Mouse (Mus musculus) kidney, embryonic 14.5 days (tissue): ENCODE results near the gene Ppp2r3c. TPM values are rescaled to one million over a fixed set of nuclear protein-coding genes. Genes with fewer than 3 reads are reported as not detected.
"Not testable (repeated sequence)": the region's sequence is repeated elsewhere in the genome, so short reads cannot be mapped to it uniquely, and the experiment has no call there.

Source experiments
- ATAC-seq: fragments of 200-750 bp; cut with Nextera tagmentation; 2 replicates; pipeline ENCODE4 v1.8.0; 2017; ENCODE audit warnings: moderate number of reproducible peaks, mild to moderate bottlenecking, moderate TSS enrichment, moderate library complexity; ENCODE audit not compliant: low FRiP score, low TSS enrichment
- H3K27ac ChIP-seq: fragments of 300-500 bp; sonication (generic); 2 replicates; pipeline ENCODE4 v1.5.1; 2014; ENCODE audit warnings: low read depth, mild to moderate bottlenecking, low read length, moderate library complexity, mixed read lengths
- H3K27me3 ChIP-seq: fragments of 300-500 bp; sonication (generic); 2 replicates; pipeline ENCODE4 v1.6.1; 2014; ENCODE audit warnings: mild to moderate bottlenecking, low read length; ENCODE audit not compliant: control insufficient read depth, insufficient read depth
- H3K36me3 ChIP-seq: fragments of 300-500 bp; sonication (generic); 2 replicates; pipeline ENCODE4 v1.6.1; 2014; ENCODE audit warnings: low read length, mixed read lengths; ENCODE audit not compliant: control insufficient read depth, insufficient read depth
- H3K4me1 ChIP-seq: fragments of 300-500 bp; sonication (generic); 2 replicates; pipeline ENCODE4 v1.6.1; 2014; ENCODE audit warnings: low read length, mixed read lengths; ENCODE audit not compliant: control insufficient read depth, insufficient read depth
- H3K4me2 ChIP-seq: fragments of 300-500 bp; sonication (generic); replicated peaks from 2 replicates; pipeline ENCODE4 v1.6.1; 2014; ENCODE audit warnings: low read depth, mild to moderate bottlenecking, low read length
- H3K4me3 ChIP-seq: fragments of 300-500 bp; sonication (generic); 2 replicates; pipeline ENCODE4 v1.5.1; 2014; ENCODE audit warnings: mild to moderate bottlenecking, low read length
- H3K9ac ChIP-seq: fragments of 300-500 bp; sonication (generic); 2 replicates; pipeline ENCODE4 v1.6.1; 2014; ENCODE audit warnings: low read depth, mild to moderate bottlenecking, low read length, moderate library complexity
- H3K9me3 ChIP-seq: fragments of 300-500 bp; sonication (generic); 2 replicates; pipeline ENCODE4 v1.6.1; 2016; ENCODE audit warnings: low read length; ENCODE audit not compliant: control insufficient read depth
- WGBS: fragments of 180-500 bp; shearing (Covaris S2); extraction: QIAGEN DNeasy Blood & Tissue Kit; methylation state at CpG from one replicate; pipeline ENCODE4 v1.1.7; 2014; 5-methylcytosine and 5-hydroxymethylcytosine counted together
- polyA plus RNA-seq: library from polyadenylated mRNA; unstranded; fragments of >200 nt; fragmentation: Nextera tagmentation; extraction: Ambion mirVana; gene quantifications from 2 replicates; pipeline ENCODE4 v1.2.1, GENCODE M21; 2014

The Ppp2r3c gene
- polyA plus RNA-seq, 1 experiment from 2014 or later, result 20.3 TPM

- peak within 1 kb of the TSS; percentile 29; the same call in 1 of the 2 replicates for H3K4me3 ChIP-seq
- H3K27me3 ChIP-seq, H3K27ac ChIP-seq, H3K9ac ChIP-seq, H3K4me2 ChIP-seq, H3K9me3 ChIP-seq, H3K4me1 ChIP-seq, H3K36me3 ChIP-seq: not testable (repeated sequence)
- WGBS, result no CpG with 5 or more reads among the region's 57 CpGs
- ATAC-seq, result peak; percentile 98
Measured at GRCm38 (mm10) chr12:55229626-55230519, 72.9 kb downstream of the Ppp2r3c start, which contains the start of gene Srp54c. Srp54c (plus strand) TSS chr12:55230168.

Other genes starting within 250 kb of the Ppp2r3c start
- 40.9 and 47.2 TPM in 2 replicates for gene 2700097O09Rik, start 222.9 kb downstream of the Ppp2r3c start, polyA plus RNA-seq
- gene Srp54a, start 222.7 kb downstream of the Ppp2r3c start, polyA plus RNA-seq, result 141 and 167 TPM in 2 replicates
- 10.0 and 14.5 TPM in 2 replicates for gene Fam177a, start 178.5 kb downstream of the Ppp2r3c start, polyA plus RNA-seq
- 51.5 and 56.7 TPM in 2 replicates for gene Srp54b, start 147.9 kb downstream of the Ppp2r3c start, polyA plus RNA-seq
- gene 1700047I17Rik2, start 103.4 kb downstream of the Ppp2r3c start, polyA plus RNA-seq, result 2.3 and 3.8 TPM in 2 replicates
- 62.8 and 71.1 TPM in 2 replicates for gene Srp54c, start 72.8 kb downstream of the Ppp2r3c start, polyA plus RNA-seq
- 14.0 and 17.9 TPM in 2 replicates for gene 1110008L16Rik, start 3.4 kb downstream of the Ppp2r3c start, polyA plus RNA-seq
- 473 and 512 TPM in 2 replicates for gene Psma6, start 81.2 kb upstream of the Ppp2r3c start, polyA plus RNA-seq
- 69.0 and 75.2 TPM in 2 replicates for gene Nfkbia, start 189.6 kb upstream of the Ppp2r3c start, polyA plus RNA-seq